Mouse (Mus musculus): Measurements from ENCODE around the gene Tmem150c.

- TF ChIP-seq CTCF (IDR thresholded peaks at IDR 0.05; ENCODE audit: borderline replicate concordance, extremely low read depth, insufficient read depth, insufficient read length) (no peak), POLR2A (IDR thresholded peaks at IDR 0.05; ENCODE audit: borderline replicate concordance, extremely low read depth, insufficient read depth, insufficient read length, poor library complexity, severe bottlenecking) (no peak)
Observed at GRCm38 (mm10) chr5:100172104-100172503, 12.5 kb upstream of the Tmem150c start.

Measured in brain, embryonic 14.5 days (tissue).